Mouse (Mus musculus) heart, adult 18-20 months (tissue): ENCODE measurements around the gene Adamts14. TPM values are rescaled to one million over a fixed set of nuclear protein-coding genes. Genes with fewer than 3 reads are reported as not detected.

Experiments used
- DNase-seq, 2 experiments: peaks; one replicate each; pipeline ENCODE4 v3.0.0; 2021 to 2022; ENCODE audit warnings: mixed read lengths in 1 of 2
- total RNA-seq, 2 experiments: library from RNA; stranded (reverse); gene quantifications; 2 replicates each; pipeline ENCODE4 v1.2.3; 2021

Adamts14 gene
- total RNA-seq, 2 experiments from 2014 or later: 0.79 to 1.0 TPM

DNA sequence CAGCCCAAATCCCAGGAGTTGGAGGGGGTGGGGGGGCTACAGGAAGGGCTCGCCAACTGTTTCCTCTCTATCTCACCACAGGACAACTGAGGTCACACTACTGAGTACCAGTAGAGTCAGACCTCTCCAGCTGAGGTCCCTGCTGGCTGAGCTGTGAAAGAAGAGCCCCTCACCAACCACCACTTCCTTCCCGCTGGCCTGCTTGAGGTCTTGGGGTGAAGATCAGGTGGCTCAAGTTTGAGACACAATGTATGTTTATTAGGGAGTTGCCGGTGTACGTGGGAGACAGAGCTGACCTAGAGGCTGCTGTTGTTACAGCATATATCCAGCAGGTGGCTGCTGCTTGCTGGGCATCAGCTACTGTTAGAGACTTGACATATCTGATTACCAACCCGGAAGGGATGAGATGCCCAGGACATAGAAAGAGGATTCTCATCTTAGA, 2.5 kb upstream of the Adamts14 start:
- DNase-seq: peak; percentile 44 to 49

DNA sequence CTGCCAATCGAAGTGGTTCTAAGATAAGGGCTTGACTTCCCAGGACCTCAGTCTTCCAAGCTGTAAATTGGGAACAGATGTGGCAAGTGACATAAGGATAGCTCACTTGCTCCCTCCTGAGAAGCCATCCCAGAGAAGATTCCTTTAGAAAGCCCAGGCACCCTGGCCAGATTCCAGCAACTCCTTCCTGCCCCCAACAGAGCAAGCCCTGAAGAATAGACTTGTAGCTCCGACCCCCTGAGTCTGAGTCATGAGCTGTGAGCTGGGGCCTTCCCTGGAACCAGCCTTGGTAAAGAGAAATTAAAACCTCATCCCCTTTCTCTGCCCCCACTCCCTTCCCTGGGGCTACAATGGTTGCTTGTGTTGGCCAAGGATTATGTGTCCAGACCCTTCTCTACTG, 1.3 kb upstream of the Adamts14 start:
- no peak for DNase-seq

DNA sequence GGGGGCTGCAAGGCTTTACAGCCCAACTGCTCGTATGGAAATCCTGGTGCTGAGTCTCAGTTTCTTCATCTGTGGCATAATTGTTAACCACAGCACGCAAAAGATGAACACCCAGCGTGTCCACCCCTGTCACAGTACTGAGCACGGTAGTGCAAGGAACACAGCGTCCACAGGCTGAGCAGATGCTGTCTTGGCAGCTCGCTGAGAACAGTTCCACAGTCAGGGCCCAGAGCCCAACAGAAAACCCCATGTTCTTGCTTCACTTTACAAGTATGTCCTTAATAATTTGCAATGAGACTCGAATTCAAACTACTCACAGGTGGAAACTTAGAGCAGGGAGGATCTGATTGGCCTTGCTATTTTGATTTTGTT, 592 bp upstream of the Adamts14 start:
- peak; percentile 63 to 79 for DNase-seq

DNA sequence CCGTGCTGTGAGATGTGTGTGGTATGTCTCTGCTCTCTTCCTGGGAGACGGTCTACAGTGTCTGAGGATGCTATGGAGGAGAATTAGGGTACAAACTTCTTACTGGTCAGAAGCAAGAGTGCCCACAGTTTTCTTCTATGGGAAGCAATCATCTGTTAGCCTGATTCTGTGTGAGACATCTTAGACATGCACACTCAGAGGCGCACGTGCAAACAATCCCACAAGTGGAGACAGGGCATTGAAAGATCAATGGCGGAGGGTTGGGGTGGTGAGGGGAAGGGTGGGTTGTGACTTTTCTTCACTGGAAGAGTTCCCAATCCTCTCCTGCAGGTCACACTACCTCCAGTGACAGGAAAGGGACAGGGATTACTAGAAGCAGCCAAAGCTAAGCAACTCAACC, 607 bp downstream of the Adamts14 start:
- DNase-seq: no peak

DNA sequence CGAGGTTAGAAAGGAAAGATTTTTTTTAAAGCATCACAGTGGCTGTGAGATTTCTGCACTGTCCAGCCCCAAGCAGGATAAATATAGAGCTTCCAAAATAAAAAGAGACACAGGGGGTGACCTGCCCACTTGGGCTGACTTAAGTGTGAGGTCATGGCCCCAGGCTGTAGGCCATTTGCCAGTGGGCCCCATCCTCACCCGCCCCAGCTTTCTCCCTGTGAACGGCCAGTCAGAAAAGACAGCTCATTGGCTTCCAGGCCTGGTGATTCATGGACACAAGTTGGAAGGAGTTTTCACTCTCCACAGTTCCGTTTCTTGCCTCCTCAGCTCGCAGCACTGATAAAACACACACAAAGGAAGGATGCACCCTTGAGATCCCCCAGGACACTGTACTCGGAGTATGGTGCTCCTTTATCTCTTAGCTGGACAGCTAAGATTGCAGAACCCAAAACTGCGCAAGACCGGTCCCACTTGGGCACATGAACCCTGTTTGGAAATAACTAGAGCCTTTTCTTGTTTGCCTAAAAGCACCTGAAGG, 1.1 kb downstream of the Adamts14 start:
- peak; percentile 46 to 58 for DNase-seq

DNA sequence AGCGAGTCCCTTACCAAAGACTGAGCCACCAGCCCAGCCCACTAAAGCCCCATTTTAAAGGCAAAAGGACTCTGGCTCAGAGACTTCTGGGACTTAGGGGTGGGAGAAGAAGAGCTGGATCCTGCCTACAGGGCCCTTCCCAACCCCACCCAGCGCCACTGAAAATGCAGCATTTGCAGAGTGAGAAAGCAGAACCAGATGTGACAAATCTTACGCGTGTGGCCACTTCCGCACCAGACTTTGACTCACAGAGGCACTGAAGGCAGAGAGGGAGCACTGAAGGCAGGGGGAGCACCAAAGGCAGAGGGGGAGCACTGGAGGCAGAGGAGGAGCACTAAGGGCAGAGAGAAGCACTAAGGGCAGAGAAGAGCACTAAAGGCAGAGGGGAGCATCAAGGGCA, 5.9 kb downstream of the Adamts14 start:
- no peak for DNase-seq

DNA sequence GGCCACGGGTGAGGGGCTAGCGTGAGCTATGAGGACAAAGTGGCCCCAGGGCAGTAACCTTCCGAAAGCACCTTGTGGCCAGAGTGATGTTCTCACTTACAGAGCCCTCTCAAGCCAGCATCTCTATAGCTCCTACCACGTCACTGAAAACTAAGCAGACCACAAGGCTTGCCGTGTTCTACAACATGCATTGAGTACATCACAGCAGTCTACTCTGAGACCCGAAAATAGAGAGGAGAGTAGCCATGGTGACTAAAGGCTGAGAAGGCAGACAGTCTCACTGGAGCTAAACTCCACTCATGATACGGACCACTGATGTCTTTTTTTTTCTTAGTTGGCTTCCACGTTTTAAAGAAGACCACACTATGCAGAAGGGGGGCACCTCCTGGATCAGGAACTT, 9.6 kb downstream of the Adamts14 start:
- DNase-seq: no peak

DNA sequence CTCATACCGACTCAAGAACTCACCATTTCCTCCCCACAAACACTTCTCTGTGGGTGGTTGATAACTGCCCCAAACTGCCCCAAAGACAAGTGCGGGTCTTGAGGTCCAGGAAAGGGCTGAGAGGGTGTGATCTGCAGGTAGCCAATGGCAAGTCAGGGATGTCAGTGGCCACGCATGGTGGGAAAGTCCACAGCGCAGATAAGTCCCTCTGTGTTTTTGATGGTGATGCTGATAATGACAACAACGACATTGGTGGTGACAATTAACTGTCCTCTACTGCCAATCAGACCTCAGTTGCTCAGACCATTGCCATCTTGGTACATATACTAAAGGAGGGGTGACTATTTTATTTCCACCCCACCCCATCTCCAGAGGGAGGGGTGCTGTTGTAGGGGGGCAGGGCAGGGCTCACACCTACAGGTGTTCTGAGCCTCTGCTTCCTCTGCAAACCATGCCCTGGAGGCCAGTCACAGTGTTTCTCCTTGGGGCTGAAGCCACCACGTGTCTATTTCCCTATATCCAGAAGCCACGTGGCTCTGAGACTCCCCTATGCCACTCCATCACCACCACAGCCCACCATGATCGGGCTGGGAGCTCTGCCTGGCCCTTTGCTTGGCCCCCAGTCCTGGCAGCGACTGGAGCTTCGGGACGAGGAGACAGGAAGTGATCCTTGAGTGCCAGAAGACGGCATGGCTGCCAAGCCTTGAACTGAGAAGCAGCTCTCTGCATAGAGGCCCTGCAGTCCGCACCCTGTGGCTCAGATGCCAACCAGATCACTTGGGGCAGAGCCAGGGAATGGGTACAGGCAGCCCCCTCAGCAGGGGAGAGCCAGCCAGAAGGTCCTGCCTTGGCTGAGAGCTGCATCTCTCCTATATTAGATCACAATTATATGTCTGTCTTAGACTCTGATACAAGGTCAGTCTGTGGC, 11.7 kb downstream of the Adamts14 start:
- no peak for DNase-seq

DNA sequence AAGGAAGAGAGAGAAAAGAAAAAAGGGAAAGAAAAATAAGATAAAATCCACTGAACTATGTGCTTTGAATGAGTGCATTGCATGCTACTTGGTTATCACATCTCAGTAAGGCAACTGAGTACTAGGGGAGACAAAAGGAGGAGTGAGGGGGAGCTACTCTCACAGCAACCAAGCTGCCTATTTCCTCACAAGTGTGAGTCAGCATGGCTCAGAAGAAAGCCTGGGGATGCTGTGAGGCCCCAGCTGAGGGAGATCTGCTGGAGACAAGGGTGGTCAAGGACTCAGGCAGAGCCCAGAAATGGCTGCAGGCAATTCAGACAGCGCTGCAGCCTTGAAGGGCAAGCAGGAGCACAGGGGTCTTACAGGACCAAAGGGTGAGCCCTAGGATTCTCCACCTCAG, 15.1 kb downstream of the Adamts14 start:
- no peak for DNase-seq

DNA sequence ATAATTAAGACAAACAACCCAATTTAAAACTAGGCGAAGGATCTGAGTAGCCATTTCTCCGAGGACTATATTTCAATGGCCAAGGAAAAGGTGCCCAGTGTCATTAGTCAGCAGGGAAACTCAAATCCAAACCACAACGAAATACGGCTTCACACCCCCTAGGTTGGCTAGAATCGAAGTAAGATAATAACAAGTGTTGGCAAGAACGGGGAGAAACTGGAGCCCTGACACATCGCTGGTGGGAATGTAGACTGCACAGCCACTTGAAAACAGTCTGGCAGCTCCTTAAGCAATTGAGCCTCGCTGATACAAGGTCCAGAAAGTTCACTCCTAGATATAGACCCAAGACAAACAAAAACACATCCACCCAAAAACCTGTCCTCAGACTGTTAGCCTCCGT, 16.6 kb downstream of the Adamts14 start:
- DNase-seq: no peak

DNA sequence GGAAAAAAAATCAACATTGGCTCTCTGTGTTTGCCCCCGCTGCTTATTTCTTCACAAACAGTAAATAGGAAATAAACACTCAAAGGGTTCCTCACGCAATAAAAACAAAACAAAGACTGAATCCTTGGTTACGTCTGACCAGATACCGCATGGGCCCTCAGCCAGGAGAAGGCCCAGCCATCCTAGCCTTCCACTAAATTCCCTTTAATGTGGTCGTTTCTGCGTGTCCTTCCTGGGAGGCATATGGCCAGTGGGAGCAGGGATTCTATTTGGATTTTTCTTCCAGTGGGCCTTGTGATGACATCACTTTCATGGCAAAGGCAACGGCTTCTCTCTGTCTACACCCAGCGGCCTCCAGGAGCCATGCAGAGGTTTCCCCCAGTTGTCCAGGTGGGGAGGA, 18.0 kb downstream of the Adamts14 start:
- DNase-seq: no peak

DNA sequence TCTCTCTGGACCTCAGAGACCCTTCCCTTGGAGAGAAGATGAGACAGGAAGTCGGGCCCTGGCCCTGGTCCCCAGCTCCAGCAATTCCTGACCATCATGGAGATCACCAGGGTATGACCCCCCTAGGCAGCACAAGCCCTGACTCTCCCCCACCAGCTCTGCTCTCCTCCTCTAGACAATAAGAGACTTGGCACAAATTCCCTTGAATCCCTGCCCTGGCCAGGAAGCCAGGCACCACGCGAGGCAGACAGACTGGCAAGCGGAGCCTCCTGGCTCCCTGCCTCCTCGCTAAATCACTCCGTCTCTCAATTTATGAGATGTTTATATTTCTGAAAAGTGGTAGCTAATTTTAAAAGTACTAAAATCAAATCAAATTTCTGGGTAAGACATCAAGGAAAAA, 18.5 kb downstream of the Adamts14 start:
- DNase-seq: peak; percentile 64 to 69

DNA sequence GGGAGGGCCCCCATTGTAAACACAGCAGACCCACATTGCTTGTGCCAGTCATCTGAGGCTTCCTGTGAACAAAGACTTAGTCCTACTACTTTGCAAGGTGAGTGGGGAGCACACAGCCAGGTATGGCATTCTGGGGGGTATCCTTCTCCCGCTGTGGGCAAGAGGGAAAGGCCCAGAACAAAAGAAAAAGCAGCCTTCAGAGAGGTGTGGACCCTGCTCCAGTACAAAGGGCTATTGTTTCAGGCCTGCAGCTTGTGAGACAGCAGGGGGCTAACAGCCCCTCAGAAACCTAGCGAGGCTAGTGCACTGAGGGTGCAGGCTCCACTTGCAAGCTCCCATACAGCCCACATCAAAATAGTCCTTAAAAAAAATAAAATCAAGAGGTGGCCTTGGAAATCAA, 23.3 kb downstream of the Adamts14 start:
- no peak for DNase-seq

DNA sequence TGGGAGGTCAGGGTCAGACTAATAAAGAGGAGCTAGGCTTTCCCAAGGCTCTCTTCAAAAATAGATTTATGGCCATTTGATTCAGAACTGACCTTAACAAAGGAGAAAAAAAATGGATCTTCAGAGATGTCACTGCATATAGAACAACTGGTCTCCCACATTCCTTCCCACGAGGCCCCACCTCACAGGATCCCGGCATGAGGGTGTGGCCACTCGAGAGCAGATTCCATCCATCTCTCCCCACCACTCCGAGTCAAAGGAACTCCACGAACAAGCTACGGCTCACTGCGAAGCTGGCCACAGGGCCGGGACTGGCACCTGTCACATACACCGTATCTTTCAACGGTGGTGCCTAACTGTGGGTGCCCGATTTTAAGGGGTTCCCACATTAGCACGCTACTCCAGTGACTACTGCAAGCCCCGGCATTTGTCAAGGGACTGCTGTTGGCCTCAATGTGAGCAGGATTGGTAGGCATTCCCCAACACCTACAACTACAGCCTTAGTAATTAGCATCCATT, 24.6 kb downstream of the Adamts14 start:
- DNase-seq: no peak

DNA sequence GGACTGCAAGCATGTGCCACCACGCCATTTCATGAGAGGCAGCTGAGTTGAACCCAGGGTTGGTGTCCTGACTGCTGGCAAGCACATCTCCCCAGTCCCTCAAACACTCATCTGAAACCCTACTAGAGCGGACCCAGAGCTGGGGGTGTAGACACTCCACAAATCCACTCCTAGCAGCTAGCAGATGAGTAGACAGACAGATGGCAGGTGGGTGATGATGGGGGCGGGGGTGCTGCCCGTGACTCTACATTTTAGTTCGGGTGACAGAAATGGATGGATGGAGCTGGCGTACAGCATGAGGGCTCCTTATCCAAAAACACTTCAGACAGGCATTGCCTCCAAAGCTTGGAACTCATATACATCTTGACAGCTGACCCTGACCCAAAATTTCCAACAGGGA, 26.9 kb downstream of the Adamts14 start:
- DNase-seq: no peak

DNA sequence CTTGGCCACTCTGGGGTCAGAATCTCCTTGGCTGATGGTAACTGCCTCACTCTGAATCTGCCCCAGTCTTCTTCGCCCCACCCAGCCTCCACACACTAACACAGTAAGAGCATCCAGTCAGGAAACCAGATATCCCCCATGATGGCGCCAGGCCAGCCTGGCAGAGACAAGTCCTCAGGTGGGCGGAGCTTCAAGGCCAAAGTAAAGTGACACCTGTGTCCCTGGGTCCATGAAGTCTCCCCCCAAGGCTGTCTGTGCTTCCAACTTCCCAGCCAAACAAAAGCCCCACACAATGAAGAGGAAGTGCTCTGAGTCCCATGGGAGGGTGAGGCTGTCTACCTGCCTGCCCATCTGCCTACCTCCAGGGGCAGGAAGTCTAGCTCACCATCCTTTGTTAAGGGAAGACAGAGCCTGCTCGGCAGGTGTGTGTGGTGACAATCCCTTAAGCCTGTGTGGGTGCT, 31.2 kb downstream of the Adamts14 start:
- DNase-seq: no peak

DNA sequence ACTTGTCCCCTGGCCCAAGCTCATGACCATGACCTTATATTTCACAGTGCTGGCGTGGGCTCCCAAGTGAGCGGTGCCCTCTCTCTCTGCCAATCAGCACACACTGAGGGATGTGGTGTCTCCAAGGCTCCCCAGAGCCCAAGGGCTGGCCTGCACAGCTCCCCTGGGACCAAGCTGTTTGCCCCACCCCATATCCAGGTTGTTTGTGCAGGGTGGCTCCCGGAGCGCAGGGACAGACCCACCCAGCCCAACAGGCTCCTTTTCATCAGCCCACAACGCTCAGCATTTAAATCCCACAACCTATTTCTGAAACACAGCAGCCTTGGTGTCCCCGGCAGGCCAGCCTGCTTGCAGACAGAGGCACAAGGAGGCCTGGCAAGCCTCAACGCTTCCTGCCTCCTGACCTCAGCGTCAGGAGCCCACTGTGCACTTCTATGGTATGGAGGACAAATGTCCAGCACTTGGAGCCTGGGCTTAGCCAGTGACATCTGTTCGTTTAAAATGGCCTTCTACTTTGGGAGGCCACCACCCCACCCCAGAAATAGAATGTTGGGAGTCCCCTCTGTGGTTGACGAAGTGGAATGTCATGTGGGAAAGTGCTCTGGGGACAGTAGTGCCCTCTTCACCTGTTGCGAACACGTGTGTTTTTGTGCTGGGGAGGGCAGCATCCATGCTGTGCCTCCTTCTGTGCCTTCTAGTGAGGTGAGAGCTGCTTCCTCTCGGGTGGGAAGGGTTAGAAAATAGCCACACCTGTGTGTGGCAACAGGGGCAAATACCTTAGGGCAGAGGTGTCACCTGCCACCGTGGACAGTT, 32.9 kb downstream of the Adamts14 start:
- no peak for DNase-seq

DNA sequence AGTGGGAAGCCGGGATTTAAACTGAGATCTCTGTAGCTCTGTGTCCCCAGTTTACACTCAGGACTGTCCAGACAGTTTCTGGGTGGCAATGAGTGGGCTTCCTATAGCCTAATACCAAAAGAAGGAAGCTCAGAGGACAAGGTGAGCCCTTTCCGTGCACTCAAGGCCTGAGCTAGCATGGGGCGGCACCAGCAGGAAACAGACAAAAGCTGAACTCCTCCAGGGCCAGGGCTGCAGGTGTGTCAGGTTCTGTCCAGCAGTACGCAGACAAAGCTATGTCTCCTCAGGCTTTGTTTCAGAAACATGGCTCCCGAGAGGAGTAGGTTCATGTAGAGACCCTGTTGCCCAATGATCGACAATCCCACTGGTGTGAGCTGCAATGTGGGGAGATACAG, 35.9 kb downstream of the Adamts14 start:
- DNase-seq: no peak

DNA sequence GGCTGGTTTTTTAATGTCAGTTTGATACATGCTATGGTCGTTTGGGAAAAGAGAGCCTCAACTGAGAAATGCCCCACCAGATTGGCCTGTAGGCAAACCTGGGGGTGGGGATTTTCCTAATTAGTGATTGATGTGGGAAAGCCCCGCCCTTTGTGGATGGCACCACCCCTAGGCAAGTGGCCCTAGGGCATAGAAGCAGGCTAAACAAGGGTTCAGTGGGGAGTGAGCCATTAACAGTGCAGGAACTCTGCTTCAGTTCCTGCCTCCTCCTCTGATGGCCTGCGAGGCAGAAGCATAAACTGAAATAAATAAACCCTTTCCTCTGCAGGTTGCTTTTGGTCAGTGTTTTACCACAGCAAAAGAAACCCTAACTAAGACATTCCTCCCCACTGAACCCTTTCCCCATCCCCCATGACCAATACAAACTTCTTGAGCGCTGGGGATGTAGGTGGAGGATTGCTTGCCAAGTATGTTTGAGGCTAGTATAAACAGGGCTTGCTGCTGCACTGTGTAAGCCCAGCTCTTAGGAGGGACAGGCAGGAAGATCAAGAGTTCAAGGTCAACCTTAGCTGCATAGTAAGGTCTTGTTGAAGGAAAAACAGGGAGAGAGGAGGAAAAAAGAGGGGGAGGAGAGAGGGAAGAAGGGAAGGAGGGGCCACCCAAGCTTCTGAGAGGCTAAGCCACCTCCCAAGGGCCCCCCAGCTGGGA, 36.4 kb downstream of the Adamts14 start:
- DNase-seq: no peak

DNA sequence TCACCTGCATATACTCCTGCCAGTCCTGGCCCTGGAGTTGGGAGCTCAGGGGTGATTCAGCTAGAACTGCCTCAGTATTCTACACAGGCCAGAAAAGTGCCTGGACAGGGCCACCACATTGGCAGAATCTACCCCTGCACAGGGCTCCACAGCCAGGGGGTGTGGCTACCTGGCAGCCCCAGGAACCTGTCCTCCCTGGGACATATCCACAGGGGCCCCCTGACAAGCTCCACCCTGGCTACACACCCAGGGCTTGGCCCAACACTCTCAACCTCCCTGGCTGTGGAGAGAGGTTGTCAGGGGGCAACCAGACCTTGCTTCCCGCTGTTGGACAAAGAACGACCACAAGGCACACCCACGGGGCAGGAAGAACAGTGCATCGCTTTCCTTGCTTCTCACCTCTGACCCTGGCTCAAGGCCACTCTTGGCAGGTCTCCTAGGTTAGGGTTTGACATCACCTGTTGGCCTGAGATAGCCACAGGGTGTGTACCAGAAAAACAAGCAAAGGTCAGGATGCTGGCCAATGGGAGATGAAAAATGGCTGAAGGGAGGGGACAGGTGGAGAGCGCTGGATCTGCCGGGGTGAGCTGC, 37.5 kb downstream of the Adamts14 start:
- DNase-seq: no peak

DNA sequence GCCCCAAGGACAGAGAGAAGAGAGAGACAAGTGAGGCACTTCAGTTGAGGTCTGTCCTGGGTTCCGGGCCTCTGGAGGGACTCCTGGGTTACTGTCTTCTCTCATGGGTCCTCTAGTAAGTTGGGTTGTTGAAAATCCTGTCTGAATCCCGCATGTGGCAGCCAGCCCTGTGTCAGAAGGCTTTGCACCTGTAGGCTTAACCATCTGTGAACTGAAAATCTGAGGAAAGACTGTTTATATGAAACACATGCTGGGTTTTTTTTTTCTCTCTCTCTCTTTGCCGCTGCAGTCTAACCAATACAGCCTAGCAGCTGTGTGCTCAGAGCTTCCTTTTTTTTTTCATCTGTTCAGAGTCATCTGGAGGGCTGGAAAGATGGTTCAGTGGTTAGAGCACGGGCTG, 38.9 kb downstream of the Adamts14 start:
- no peak for DNase-seq
